Mouse (Mus musculus) heart, adult 2 months (tissue): ENCODE measurements around the gene Relt.

Source experiments
- CTCF ChIP-seq: fragments of 200-600 bp; IDR thresholded peaks from 2 replicates; pipeline ENCODE4 v1.8.1; 2022; ENCODE audit warnings: antibody characterized with exemption, mild to moderate bottlenecking, moderate library complexity
- POLR2A ChIP-seq: fragments of 200-500 bp; IDR thresholded peaks from 2 replicates; pipeline ENCODE4 v1.6.1; 2011; ENCODE audit warnings: mild to moderate bottlenecking, low read depth, low read length, control low read depth; ENCODE audit not compliant: insufficient read depth

DNA sequence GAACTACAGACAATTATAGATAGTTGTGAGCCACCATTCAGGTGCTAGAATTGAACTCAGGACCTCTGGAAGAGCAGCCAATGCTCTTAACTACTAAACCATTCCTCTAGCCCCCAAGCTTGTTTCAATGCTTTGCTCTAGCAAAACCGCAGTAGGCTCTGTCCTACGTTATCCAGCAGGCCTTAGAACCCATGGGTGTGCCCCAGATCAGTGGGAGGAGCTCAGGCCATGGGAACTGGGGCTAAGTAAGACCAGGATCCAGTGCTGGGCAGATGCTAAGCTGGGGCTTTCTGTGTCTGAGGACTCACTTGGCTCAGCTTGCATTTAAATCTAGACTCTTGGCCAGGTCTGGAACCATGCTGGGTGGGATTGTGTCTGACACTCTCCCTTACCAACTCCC, 4.3 kb upstream of the Relt start:
- TF ChIP-seq CTCF (no peak), POLR2A (no peak)
